Mouse (Mus musculus) bone marrow macrophage, adult 2 months (primary cell): ENCODE measurements around the gene Ttc1.

ENCODE experiments used
- CTCF ChIP-seq: IDR thresholded peaks from 2 replicates; pipeline ENCODE4 v1.5.1; 2012; ENCODE audit warnings: low read depth, mild to moderate bottlenecking, low read length, moderate library complexity
- POLR2A ChIP-seq: IDR thresholded peaks from 2 replicates; pipeline ENCODE4 v1.6.1; 2012; ENCODE audit warnings: mild to moderate bottlenecking, low read depth, low read length, borderline replicate concordance

DNA sequence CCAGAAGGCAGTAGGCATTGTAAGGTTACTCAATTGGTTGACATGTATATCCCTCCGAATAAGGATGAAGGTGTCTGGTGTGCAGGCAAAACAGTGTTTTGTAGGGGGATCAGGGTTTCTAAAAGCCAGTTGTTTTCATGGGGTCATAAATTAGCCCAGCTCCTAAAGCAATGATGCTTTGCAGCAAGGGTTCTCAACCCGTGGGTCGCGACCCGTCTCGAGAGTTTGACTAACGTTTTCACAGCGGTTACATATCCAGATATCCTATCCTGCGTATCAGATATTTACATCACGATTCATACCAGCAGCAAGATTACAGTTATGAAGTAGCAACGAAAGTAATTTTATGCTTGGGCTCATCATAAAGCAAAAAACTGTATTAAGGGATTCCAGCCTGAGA lies 19.9 kb upstream of the Ttc1 start:
- TF ChIP-seq CTCF (no peak), POLR2A (no peak)
